In the genomic region with DNA sequence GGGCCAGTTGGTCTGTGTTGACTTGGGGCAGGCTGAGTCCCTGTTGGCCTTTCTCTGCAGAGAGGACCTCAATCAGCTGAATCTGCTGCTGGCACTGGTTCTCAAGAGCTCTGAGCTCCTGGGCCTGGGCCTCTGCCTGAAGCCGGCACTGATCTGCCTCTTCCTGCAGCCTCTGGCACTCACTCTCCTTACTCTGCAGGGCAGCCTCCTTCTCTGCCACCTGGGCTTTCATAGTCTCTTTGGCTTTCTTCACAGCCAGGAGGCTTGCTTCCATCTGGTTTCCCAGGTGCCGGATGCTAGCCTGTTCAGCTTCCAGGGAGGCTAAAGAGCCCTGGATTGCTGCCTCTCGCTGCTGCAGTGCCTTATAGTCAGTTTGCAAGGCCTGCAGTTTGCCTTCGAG, we compare ENCODE assay signal across 18 mouse cellular contexts. TPM values are rescaled to one million over a fixed set of nuclear protein-coding genes. Genes with fewer than 3 reads are reported as not detected.
DNase-seq lines count a peak whose midpoint lies in the region.
"Had no signal": no experiment of that assay in that cellular context is flagged by ENCODE, and none has a peak within 500 bp of the region (broad histone marks: within the 10 kb centered on the region; RNA-seq: fewer than 3 reads in every experiment).

No protein-coding gene starts in this region.

- intact Hi-C loops in gastrocnemius, postnatal 14 days (cut with DNase I; ENCODE audit: low total_unique reads): no loop called here
- intact Hi-C loops in gastrocnemius, postnatal 36 days (cut with DNase I): no loop called here

- DNase-seq in gastrocnemius, postnatal 14 days: peak; percentile 27
- DNase-seq in gastrocnemius, postnatal 36 days: no peak
- DNase-seq in brain, adult 2 months (ENCODE audit: low read depth, low spot score): peak; percentile 85
- peak; percentile 78 to 89 for DNase-seq in cerebellum, adult 18-20 months
- DNase-seq in cerebellum, postnatal 14 days: peak; percentile 27 to 43
- no peak for DNase-seq in embryo, embryonic 9.5 days (ENCODE audit: extremely low spot score)
- no peak for DNase-seq in embryo, embryonic 11 days
- DNase-seq: adrenal gland, postnatal 36 days; heart, postnatal 36 days; kidney, adult 9 months; kidney, postnatal 14 days; lung, embryonic 14.5 days; right cerebral cortex, adult 18-20 months; thymus, adult 2 months had no signal

RNA-seq across cellular contexts. Expression of a gene that starts 22.6 kb away (rescaled TPM):
- under 1 TPM in 1 of 2 experiments, not detected in 1; 0.21 TPM for total RNA-seq in gastrocnemius, postnatal 14 days (2021)
- not detected for total RNA-seq in gastrocnemius, postnatal 36 days (2021)
- total RNA-seq: gastrocnemius, postnatal 4 days; heart, postnatal 36 days; layer of hippocampus, adult 2 months; left cerebral cortex, adult 18-20 months; left cerebral cortex, postnatal 36 days had no signal

RNA-seq across cellular contexts. Expression of a gene that starts 22.8 kb away (rescaled TPM):
- total RNA-seq in gastrocnemius, postnatal 14 days (2021): 100 to 1,000 TPM; 175 to 183 TPM
- total RNA-seq in gastrocnemius, postnatal 36 days (2021): 100 to 1,000 TPM; 170 to 201 TPM

RNA-seq across cellular contexts. Expression of a gene that starts 32.9 kb away (rescaled TPM):
- not detected for total RNA-seq in gastrocnemius, postnatal 14 days (2021)
- total RNA-seq in gastrocnemius, postnatal 36 days (2021): not detected
- total RNA-seq: gastrocnemius, postnatal 4 days; heart, postnatal 36 days; layer of hippocampus, adult 2 months; left cerebral cortex, adult 18-20 months; left cerebral cortex, postnatal 36 days had no signal

Comparison
In these comparisons a context has a peak if more than half of its experiments do, and no peak if none do; other contexts are left out.
1. DNase-seq: peak in gastrocnemius, postnatal 14 days (single experiment), brain, adult 2 months (single experiment), cerebellum, adult 18-20 months (2 of 2) and cerebellum, postnatal 14 days (2 of 2); none in gastrocnemius, postnatal 36 days (0 of 2), embryo, embryonic 9.5 days (single experiment) and embryo, embryonic 11 days (single experiment).